Mouse (Mus musculus) embryonic facial prominence, embryonic 12.5 days (tissue): ENCODE results near the gene Pla2g4e. TPM values are rescaled to one million over a fixed set of nuclear protein-coding genes. Genes with fewer than 3 reads are reported as not detected.

Source experiments
- ATAC-seq: fragments of 200-750 bp; cut with Nextera tagmentation; 2 replicates; pipeline ENCODE4 v1.8.0; 2017; ENCODE audit not compliant: insufficient number of reproducible peaks, insufficient read depth, low FRiP score, low TSS enrichment
- H3K27ac ChIP-seq: fragments of 300-500 bp; sonication (generic); 2 replicates; pipeline ENCODE4 v1.5.1; 2016; ENCODE audit warnings: mild to moderate bottlenecking
- H3K27me3 ChIP-seq: fragments of 300-500 bp; sonication (generic); 2 replicates; pipeline ENCODE4 v1.6.1; 2016; ENCODE audit warnings: mild to moderate bottlenecking, moderate library complexity
- H3K36me3 ChIP-seq: fragments of 300-500 bp; sonication (generic); 2 replicates; pipeline ENCODE4 v1.6.1; 2016; ENCODE audit warnings: mild to moderate bottlenecking
- H3K4me1 ChIP-seq: fragments of 300-500 bp; sonication (generic); 2 replicates; pipeline ENCODE4 v1.6.1; 2016
- H3K4me2 ChIP-seq: fragments of 300-500 bp; sonication (generic); replicated peaks from 2 replicates; pipeline ENCODE4 v1.6.1; 2016; ENCODE audit warnings: mild to moderate bottlenecking, moderate library complexity
- H3K4me3 ChIP-seq: fragments of 300-500 bp; sonication (generic); 2 replicates; pipeline ENCODE4 v1.5.1; 2016; ENCODE audit warnings: mild to moderate bottlenecking
- H3K9ac ChIP-seq: fragments of 300-500 bp; sonication (generic); 2 replicates; pipeline ENCODE4 v1.6.1; 2016; ENCODE audit warnings: mild to moderate bottlenecking, moderate library complexity
- H3K9me3 ChIP-seq: fragments of 300-500 bp; sonication (generic); 2 replicates; pipeline ENCODE4 v1.6.1; 2016; ENCODE audit warnings: mild to moderate bottlenecking, moderate library complexity
- WGBS: fragments of 180-500 bp; shearing (Covaris S2); methylation state at CpG from one replicate; pipeline ENCODE4 v1.1.7; 2016; 5-methylcytosine and 5-hydroxymethylcytosine counted together
- polyA plus RNA-seq: library from polyadenylated mRNA; unstranded; fragments of >200 nt; fragmentation: Nextera tagmentation; extraction: Ambion mirVana; gene quantifications from 2 replicates; pipeline ENCODE4 v1.2.1, GENCODE M21; 2016

Pla2g4e gene
- polyA plus RNA-seq, 1 experiment from 2014 or later, result 0.04 TPM

DNA sequence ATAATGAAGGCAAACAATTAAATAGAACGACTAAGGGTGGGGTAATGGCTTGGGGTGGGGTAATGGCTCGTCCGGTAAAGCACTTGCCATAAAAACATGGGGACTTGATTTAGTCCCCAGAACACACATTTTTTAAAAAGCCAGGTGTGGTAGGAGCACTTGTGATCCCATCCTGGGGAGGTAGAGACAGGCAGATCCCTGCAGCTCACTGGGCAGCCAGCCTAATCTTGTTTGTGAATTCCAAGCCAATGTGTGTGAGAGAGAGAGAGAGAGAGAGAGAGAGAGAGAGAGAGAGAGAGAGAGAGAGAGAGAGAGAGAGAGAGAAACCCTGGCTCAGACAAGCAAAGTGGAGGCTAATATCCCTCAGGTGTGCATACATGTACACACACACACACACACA, 9.8 kb downstream of the Pla2g4e start:
- no peaks in the 10 kb centered on the region for H3K36me3 ChIP-seq
- no peaks in the 10 kb centered on the region for H3K9me3 ChIP-seq
- H3K4me1 ChIP-seq, result no peaks in the 10 kb centered on the region
- no peak for ATAC-seq
- no peak overlapping the region for H3K27ac ChIP-seq
- no peak overlapping the region for H3K9ac ChIP-seq
- H3K4me3 ChIP-seq, result no peak overlapping the region
- 63% methylated on average over 3 of the region's 3 CpGs for WGBS
- H3K4me2 ChIP-seq, result no peak overlapping the region
- H3K27me3 ChIP-seq, result no peaks in the 10 kb centered on the region

- Histone ChIP-seq H3K9ac (no peak overlapping the region), H3K36me3 (no peaks in the 10 kb centered on the region), H3K27ac (no peak overlapping the region), H3K27me3 (no peaks in the 10 kb centered on the region), H3K4me2 (no peak overlapping the region), H3K4me3 (no peak overlapping the region), H3K9me3 (no peaks in the 10 kb centered on the region), H3K4me1 (no peaks in the 10 kb centered on the region)
- WGBS, result 62% methylated on average over 3 of the region's 3 CpGs
- no peak for ATAC-seq
Measured at GRCm38 (mm10) chr2:120231642-120232041, 13.5 kb downstream of the Pla2g4e start.

DNA sequence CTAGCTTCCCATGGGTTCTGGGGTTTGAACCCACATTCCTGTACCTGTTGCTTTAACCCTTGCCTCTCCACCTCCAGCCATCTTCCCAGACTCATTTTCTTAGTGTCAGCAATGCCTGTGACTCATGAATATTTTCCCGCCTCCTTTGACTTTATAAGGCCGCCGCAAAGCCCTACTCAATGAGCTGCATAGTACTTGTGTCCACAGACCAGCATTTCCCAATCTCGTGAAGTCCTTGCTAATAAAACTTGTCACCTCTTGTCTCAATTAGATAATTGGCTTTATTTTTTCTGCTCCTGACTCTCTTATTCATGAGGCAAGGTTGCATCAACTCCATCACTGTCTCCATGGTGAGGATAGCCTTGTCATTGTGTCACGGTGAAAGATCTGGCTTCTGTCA, 30.5 kb downstream of the Pla2g4e start:
- Histone ChIP-seq H3K4me3 (no peak overlapping the region), H3K27ac (no peak overlapping the region), H3K9ac (no peak overlapping the region), H3K4me2 (no peak overlapping the region), H3K36me3 (no peaks in the 10 kb centered on the region), H3K4me1 (no peaks in the 10 kb centered on the region), H3K9me3 (no peaks in the 10 kb centered on the region), H3K27me3 (no peaks in the 10 kb centered on the region)
- 87% methylated on average over 5 of the region's 5 CpGs for WGBS
- no peak for ATAC-seq

- H3K4me3 ChIP-seq, result no peak overlapping the region
- no peak overlapping the region for H3K4me2 ChIP-seq
- 68% methylated on average over 2 of the region's 2 CpGs for WGBS
- H3K27ac ChIP-seq, result no peak overlapping the region
- no peaks in the 10 kb centered on the region for H3K36me3 ChIP-seq
- no peak overlapping the region for H3K9ac ChIP-seq
- ATAC-seq, result no peak
- no peaks in the 10 kb centered on the region for H3K4me1 ChIP-seq
- no peaks in the 10 kb centered on the region for H3K27me3 ChIP-seq
- H3K9me3 ChIP-seq, result no peaks in the 10 kb centered on the region
Measured at GRCm38 (mm10) chr2:120211448-120211847, 33.7 kb downstream of the Pla2g4e start.

- ATAC-seq, result no peak
- Histone ChIP-seq H3K4me1 (no peaks in the 10 kb centered on the region), H3K27ac (no peak overlapping the region), H3K4me2 (no peak overlapping the region), H3K4me3 (no peak overlapping the region), H3K36me3 (no peaks in the 10 kb centered on the region), H3K27me3 (no peaks in the 10 kb centered on the region), H3K9me3 (no peaks in the 10 kb centered on the region), H3K9ac (no peak overlapping the region)
- WGBS, result 47% methylated on average over 7 of the region's 7 CpGs
Measured at GRCm38 (mm10) chr2:120207926-120208325, 37.2 kb downstream of the Pla2g4e start.

GRCm38 (mm10) chr2:120207028-120207427, 38.1 kb downstream of the Pla2g4e start:
- Histone ChIP-seq H3K27ac (no peak overlapping the region), H3K9ac (no peak overlapping the region), H3K27me3 (no peaks in the 10 kb centered on the region), H3K4me1 (no peaks in the 10 kb centered on the region), H3K4me3 (no peak overlapping the region), H3K36me3 (no peaks in the 10 kb centered on the region), H3K4me2 (no peak overlapping the region), H3K9me3 (no peaks in the 10 kb centered on the region)
- no peak for ATAC-seq
- 74% methylated on average over 6 of the region's 6 CpGs for WGBS

- no peaks in the 10 kb centered on the region for H3K4me1 ChIP-seq
- no peak overlapping the region for H3K27ac ChIP-seq
- no peaks in the 10 kb centered on the region for H3K27me3 ChIP-seq
- H3K4me2 ChIP-seq, result no peak overlapping the region
- ATAC-seq, result no peak
- WGBS, result 66% methylated on average over 3 of the region's 3 CpGs
- no peak overlapping the region for H3K4me3 ChIP-seq
- H3K9ac ChIP-seq, result no peak overlapping the region
- H3K9me3 ChIP-seq, result no peaks in the 10 kb centered on the region
- no peaks in the 10 kb centered on the region for H3K36me3 ChIP-seq
Measured at GRCm38 (mm10) chr2:120203742-120204141, 41.4 kb downstream of the Pla2g4e start.

DNA sequence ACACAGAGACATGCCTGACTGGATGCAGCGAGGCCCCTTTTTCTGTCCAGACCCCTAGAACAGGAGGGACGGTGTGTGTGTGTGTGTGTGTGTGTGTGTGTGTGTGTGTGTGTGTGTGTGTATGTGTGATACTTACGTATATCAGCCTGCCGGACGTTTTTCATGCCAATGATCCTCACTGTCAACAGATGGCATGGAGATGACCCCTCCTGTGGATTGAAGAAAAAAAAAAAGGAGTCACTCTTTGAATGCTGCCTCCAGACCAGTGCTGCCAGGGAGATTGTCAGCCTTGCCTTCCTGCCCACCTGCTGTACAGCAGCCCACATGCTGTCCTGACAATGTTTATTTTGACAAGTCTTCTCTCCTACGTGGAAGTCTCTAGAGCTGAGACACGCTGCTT, 45.1 kb downstream of the Pla2g4e start:
- no peak for ATAC-seq
- Histone ChIP-seq H3K4me3 (no peak overlapping the region), H3K9me3 (no peaks in the 10 kb centered on the region), H3K9ac (no peak overlapping the region), H3K36me3 (no peaks in the 10 kb centered on the region), H3K4me1 (no peaks in the 10 kb centered on the region), H3K27me3 (no peaks in the 10 kb centered on the region), H3K4me2 (no peak overlapping the region), H3K27ac (no peak overlapping the region)
- 67% methylated on average over 6 of the region's 7 CpGs for WGBS

DNA sequence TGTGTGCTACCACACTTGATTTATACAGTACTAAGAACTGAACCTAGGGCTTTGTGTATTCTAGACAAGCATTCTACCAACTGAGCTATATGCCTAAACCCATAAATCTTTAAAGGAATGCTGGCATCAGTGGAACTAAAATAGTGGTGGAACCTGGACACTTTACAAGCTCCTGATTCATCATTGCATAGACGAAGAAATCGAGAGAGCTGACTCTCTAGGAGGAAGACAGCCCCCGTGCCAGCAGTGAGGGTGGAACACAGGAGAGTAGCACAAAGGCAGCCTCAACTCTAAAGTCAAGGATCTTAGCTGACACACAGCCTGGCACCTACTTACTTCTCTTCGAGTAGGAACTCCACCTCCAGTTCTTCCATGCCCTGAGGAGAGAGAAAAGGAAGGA, 57.0 kb downstream of the Pla2g4e start:
- no peaks in the 10 kb centered on the region for H3K9me3 ChIP-seq
- no peak overlapping the region for H3K9ac ChIP-seq
- no peaks in the 10 kb centered on the region for H3K36me3 ChIP-seq
- no peak for ATAC-seq
- no peak overlapping the region for H3K4me2 ChIP-seq
- no peak overlapping the region for H3K4me3 ChIP-seq
- no peaks in the 10 kb centered on the region for H3K4me1 ChIP-seq
- 95% methylated on average over 4 of the region's 4 CpGs for WGBS
- H3K27me3 ChIP-seq, result no peaks in the 10 kb centered on the region
- H3K27ac ChIP-seq, result no peak overlapping the region

DNA sequence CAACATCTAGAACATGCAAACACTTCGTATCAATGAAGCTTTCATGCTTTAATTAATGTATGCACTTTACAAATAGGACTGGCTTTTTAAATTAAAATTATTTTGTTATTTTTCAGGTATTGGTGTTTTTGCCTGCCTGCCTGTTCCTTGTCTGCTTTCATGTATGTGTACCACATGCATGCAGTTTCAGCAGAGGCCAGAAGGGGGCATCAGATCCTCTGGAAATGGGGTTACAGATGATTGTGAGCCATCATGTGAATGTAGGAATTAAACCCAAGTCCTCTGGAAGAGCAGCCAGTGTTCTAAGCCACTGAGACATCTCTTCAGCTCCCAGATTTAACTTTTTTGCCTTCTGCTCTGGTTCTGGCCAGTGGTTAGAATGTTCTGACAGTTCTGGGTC, 57.6 kb downstream of the Pla2g4e start:
- H3K36me3 ChIP-seq, result no peaks in the 10 kb centered on the region
- no peak for ATAC-seq
- WGBS, result 95% methylated on average over 1 of the region's 1 CpGs

GRCm38 (mm10) chr2:120185527-120186276, 59.4 kb downstream of the Pla2g4e start:
- H3K4me3 ChIP-seq, result no peak overlapping the region
- no peak overlapping the region for H3K4me2 ChIP-seq
- no peaks in the 10 kb centered on the region for H3K27me3 ChIP-seq
- no peaks in the 10 kb centered on the region for H3K36me3 ChIP-seq
- no peak for ATAC-seq
- H3K27ac ChIP-seq, result no peak overlapping the region
- no peaks in the 10 kb centered on the region for H3K4me1 ChIP-seq
- no peak overlapping the region for H3K9ac ChIP-seq
- no peaks in the 10 kb centered on the region for H3K9me3 ChIP-seq
- 80% methylated on average over 6 of the region's 6 CpGs for WGBS

More for the DNA sequence above, 57.6 kb downstream of the Pla2g4e start:
- Histone ChIP-seq H3K4me2 (no peak overlapping the region), H3K27ac (no peak overlapping the region), H3K4me1 (no peaks in the 10 kb centered on the region), H3K9me3 (no peaks in the 10 kb centered on the region), H3K9ac (no peak overlapping the region), H3K4me3 (no peak overlapping the region), H3K27me3 (no peaks in the 10 kb centered on the region)

DNA sequence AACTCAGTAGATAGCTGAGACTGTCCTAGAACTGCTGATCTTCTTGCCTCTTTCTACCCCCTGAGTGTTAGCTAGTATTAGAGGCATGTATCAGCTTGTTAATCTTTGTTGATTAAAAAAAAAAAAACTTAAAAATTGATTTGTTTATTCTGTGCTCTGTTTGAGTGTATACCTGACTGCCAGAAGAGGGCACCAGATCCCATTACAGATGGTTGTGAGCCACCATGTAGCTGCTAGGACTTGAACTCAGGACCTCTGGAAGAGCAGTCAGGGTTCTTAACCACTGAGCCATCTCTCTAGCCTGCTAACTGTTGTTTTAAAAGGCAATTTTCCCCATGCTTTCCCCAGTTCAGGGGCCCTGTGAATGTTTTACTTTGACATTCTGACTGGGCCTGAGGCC, 66.2 kb downstream of the Pla2g4e start:
- no peaks in the 10 kb centered on the region for H3K27me3 ChIP-seq
- H3K4me3 ChIP-seq, result no peak overlapping the region
- no peak overlapping the region for H3K9ac ChIP-seq
- ATAC-seq, result no peak
- H3K36me3 ChIP-seq, result no peaks in the 10 kb centered on the region
- no peak overlapping the region for H3K4me2 ChIP-seq
- no peaks in the 10 kb centered on the region for H3K4me1 ChIP-seq
- no peaks in the 10 kb centered on the region for H3K9me3 ChIP-seq
- H3K27ac ChIP-seq, result no peak overlapping the region
